ENCODE assay signal across 15 mouse cellular contexts in the genomic region with DNA sequence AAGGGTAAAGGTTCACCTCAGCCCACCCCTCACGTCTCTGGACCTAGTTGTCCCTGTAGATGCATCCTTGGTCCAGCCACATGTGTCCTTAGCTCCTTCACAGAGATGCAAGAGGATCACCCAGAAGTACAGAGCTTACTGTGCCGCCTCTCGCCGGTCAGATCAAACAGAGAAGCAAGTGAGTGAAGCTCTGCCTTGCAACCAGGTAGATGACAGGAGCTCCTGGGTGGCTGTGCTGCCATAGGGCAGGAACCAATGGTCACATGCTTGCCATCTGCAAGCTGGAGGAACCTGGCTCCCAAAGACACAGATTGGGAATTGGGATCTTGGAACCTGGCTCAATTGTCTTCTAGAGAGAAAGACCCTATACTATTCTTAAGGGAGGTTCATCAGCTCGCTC. TPM values are rescaled to one million over a fixed set of nuclear protein-coding genes. Genes with fewer than 3 reads are reported as not detected.
DNase-seq lines count a peak whose midpoint lies in the region; ATAC-seq and TF ChIP-seq lines count a peak whose summit lies in the region.
"Had no signal": no experiment of that assay in that cellular context is flagged by ENCODE, and none has a peak within 500 bp of the region (broad histone marks: within the 10 kb centered on the region; RNA-seq: fewer than 3 reads in every experiment).

No protein-coding gene starts in this region.

- peak; percentile 85 for DNase-seq in heart, adult 11 months
- no peak for DNase-seq in heart, adult 18-20 months
- peak; percentile 81 to 89 for DNase-seq in cerebellum, adult 2 months
- DNase-seq in neural tube, embryonic 10.5 days (ENCODE audit: extremely low spot score, low spot score): peak; percentile 14
- no peak for DNase-seq in urinary bladder, postnatal 36 days (ENCODE audit: low spot score in 2 of 2)
- DNase-seq: B cell, adult 2 months; lung, postnatal 10 days; retina, postnatal 1 day; thymus, adult 2 months had no signal

- no peaks in the 10 kb centered on the region for H3K9me3 ChIP-seq in forebrain, embryonic 16.5 days (ENCODE audit: control insufficient read depth, low read length)
- H3K9me3 ChIP-seq in intestine, embryonic 16.5 days (ENCODE audit: control insufficient read depth, low read length): no peaks in the 10 kb centered on the region
- H3K9me3 ChIP-seq: limb, embryonic 13.5 days; liver, embryonic 15.5 days had no signal

- TF ChIP-seq CTCF in cerebellum, adult 2 months (IDR thresholded peaks at IDR 0.05; ENCODE audit: borderline replicate concordance, insufficient read depth, low read depth, low read length): no peak

- H3K27ac ChIP-seq in cerebellum, adult 2 months (ENCODE audit: insufficient read depth, low read length): peak overlapping the region; percentile 86
- no peak overlapping the region for H3K27ac ChIP-seq in forebrain, embryonic 16.5 days (ENCODE audit: low read length)
- H3K27ac ChIP-seq in intestine, embryonic 16.5 days (ENCODE audit: low read length): no peak overlapping the region
- H3K27ac ChIP-seq: limb, embryonic 13.5 days; liver, embryonic 15.5 days had no signal

- H3K4me1 ChIP-seq in cerebellum, adult 2 months (ENCODE audit: control insufficient read depth, insufficient read depth, low read length): peaks cover 24% of the 10 kb centered on the region
- peaks cover 13% of the 10 kb centered on the region for H3K4me1 ChIP-seq in forebrain, embryonic 16.5 days (replicated peaks; ENCODE audit: control insufficient read depth, insufficient read depth, low read length)
- peaks cover 8% of the 10 kb centered on the region; the same call in 1 of the 2 replicates for H3K4me1 ChIP-seq in intestine, embryonic 16.5 days (ENCODE audit: control insufficient read depth, insufficient read depth, low read length)

- H3K4me2 ChIP-seq in forebrain, embryonic 16.5 days (ENCODE audit: low read length): peak overlapping the region; percentile 88
- H3K4me2 ChIP-seq in intestine, embryonic 16.5 days (ENCODE audit: low read depth, low read length): no peak overlapping the region

- peak; percentile 81; the same call in 1 of the 2 replicates for TF ChIP-seq POLR2A in cerebellum, adult 2 months (IDR thresholded peaks at IDR 0.05; ENCODE audit: borderline replicate concordance, insufficient read depth, low read length)

- WGBS in cerebellum, adult 2 months: 24% methylated on average over 5 of the region's 5 CpGs
- 89% methylated on average over 5 of the region's 5 CpGs for WGBS in forebrain, embryonic 16.5 days
- WGBS in intestine, embryonic 16.5 days: 87% methylated on average over 5 of the region's 5 CpGs

- no peaks in the 10 kb centered on the region for H3K36me3 ChIP-seq in forebrain, embryonic 16.5 days (ENCODE audit: control insufficient read depth, insufficient read depth)
- H3K36me3 ChIP-seq in intestine, embryonic 16.5 days (ENCODE audit: control insufficient read depth, insufficient read depth, low read length): no peaks in the 10 kb centered on the region; the same call in 1 of the 2 replicates
- H3K36me3 ChIP-seq: limb, embryonic 13.5 days; liver, embryonic 15.5 days had no signal

- H3K9ac ChIP-seq in forebrain, embryonic 16.5 days (replicated peaks; ENCODE audit: low read depth, low read length): 0 out of 2 replicates have a peak overlapping the region, but pooled peaks have one; percentile 0
- H3K9ac ChIP-seq in intestine, embryonic 16.5 days (ENCODE audit: low read depth, low read length): no peak overlapping the region
- H3K9ac ChIP-seq: liver, embryonic 15.5 days had no signal

- no peak for ATAC-seq in forebrain, embryonic 16.5 days
- ATAC-seq in intestine, embryonic 16.5 days: no peak
- no peak for ATAC-seq in megakaryocyte-erythroid progenitor cell, adult 5-6 weeks (replicated peaks; ENCODE audit: low FRiP score, low TSS enrichment, poor library complexity, severe bottlenecking)
- ATAC-seq: inflammation-experienced regulatory T-cells, adult 6 months had no signal

- H3K4me3 ChIP-seq in cerebellum, adult 2 months (replicated peaks; ENCODE audit: insufficient read depth, low read depth, low read length): peak overlapping the region; percentile 93
- H3K4me3 ChIP-seq in forebrain, embryonic 16.5 days (replicated peaks; ENCODE audit: low read length): peak overlapping the region; percentile 82; the same call in 1 of the 2 replicates
- no peak overlapping the region for H3K4me3 ChIP-seq in intestine, embryonic 16.5 days (ENCODE audit: low read length)

- H3K27me3 ChIP-seq in cerebellum, adult 2 months (ENCODE audit: control insufficient read depth, insufficient read depth, low read length): no peaks in the 10 kb centered on the region
- no peaks in the 10 kb centered on the region for H3K27me3 ChIP-seq in forebrain, embryonic 16.5 days (replicated peaks; ENCODE audit: control insufficient read depth, insufficient read depth, low read length)
- 0 out of 2 replicates have a peak, but pooled peaks cover 3% of the 10 kb centered on the region for H3K27me3 ChIP-seq in intestine, embryonic 16.5 days (replicated peaks; ENCODE audit: control insufficient read depth, insufficient read depth, low read length)

RNA-seq across cellular contexts. Expression of gene Tmem229b, which starts 2.0 kb away (rescaled TPM):
- 1 to 10 TPM; 3.6 to 4.3 TPM for total RNA-seq in heart, adult 18-20 months (2021)
- 80.8 and 90.8 TPM in 2 replicates for polyA plus RNA-seq in cerebellum, adult 2 months (2012; rRNA removed)
- 62.1 and 66.7 TPM in 2 replicates for polyA plus RNA-seq in forebrain, embryonic 16.5 days (2015; fragmentation: Nextera tagmentation; extraction: Ambion mirVana)
- polyA plus RNA-seq in intestine, embryonic 16.5 days (2015; fragmentation: Nextera tagmentation; extraction: Ambion mirVana): 5.1 and 5.3 TPM in 2 replicates
- 12.2 and 22.1 TPM in 2 replicates for total RNA-seq in megakaryocyte-erythroid progenitor cell, adult 5-6 weeks (2014; fragmentation: Nextera tagmentation)
- total RNA-seq in megakaryocyte-erythroid progenitor cell, adult 5-6 weeks (2017): 8.5 and 10.6 TPM in 2 replicates

RNA-seq across cellular contexts. Expression of gene Plekhh1, which starts 23.5 kb away (rescaled TPM):
- total RNA-seq in heart, adult 18-20 months (2021): 1 to 10 TPM; 1.2 to 2.5 TPM
- 34.2 and 36.7 TPM in 2 replicates for polyA plus RNA-seq in cerebellum, adult 2 months (2012; rRNA removed)
- 2.1 and 2.5 TPM in 2 replicates for polyA plus RNA-seq in forebrain, embryonic 16.5 days (2015; fragmentation: Nextera tagmentation; extraction: Ambion mirVana)
- polyA plus RNA-seq in intestine, embryonic 16.5 days (2015; fragmentation: Nextera tagmentation; extraction: Ambion mirVana): 7.5 and 9.0 TPM in 2 replicates
- not detected in 2 replicates for total RNA-seq in megakaryocyte-erythroid progenitor cell, adult 5-6 weeks (2014; fragmentation: Nextera tagmentation)
- not detected in 2 replicates for total RNA-seq in megakaryocyte-erythroid progenitor cell, adult 5-6 weeks (2017)

Comparison
In these comparisons a context has a peak if more than half of its experiments do, and no peak if none do; other contexts are left out.
1. DNase-seq: peak in heart, adult 11 months (single experiment), cerebellum, adult 2 months (2 of 2) and neural tube, embryonic 10.5 days (single experiment); none in heart, adult 18-20 months (0 of 2) and urinary bladder, postnatal 36 days (0 of 2).
2. RNA of gene Tmem229b, which starts 2.0 kb away (polyA plus RNA-seq): 80.8 to 90.8 TPM in cerebellum, adult 2 months and 62.1 to 66.7 TPM in forebrain, embryonic 16.5 days; 5.1 to 5.3 TPM in intestine, embryonic 16.5 days; every median in the first group is over 10 times any median in the second.